Mouse (Mus musculus) adrenal gland (tissue): ENCODE measurements around the gene Specc1l.

Experiments used
- intact Hi-C: fragments of 180-260 bp; cut with DNase I; formaldehyde crosslinking; loops from one replicate; pipeline ENCODE4 v1.15.1; 2025

Specc1l gene

GRCm38 (mm10) chr10:75222611-75222998 is 10.7 kb downstream of the Specc1l start:
- intact Hi-C loops: no loop called here

DNA sequence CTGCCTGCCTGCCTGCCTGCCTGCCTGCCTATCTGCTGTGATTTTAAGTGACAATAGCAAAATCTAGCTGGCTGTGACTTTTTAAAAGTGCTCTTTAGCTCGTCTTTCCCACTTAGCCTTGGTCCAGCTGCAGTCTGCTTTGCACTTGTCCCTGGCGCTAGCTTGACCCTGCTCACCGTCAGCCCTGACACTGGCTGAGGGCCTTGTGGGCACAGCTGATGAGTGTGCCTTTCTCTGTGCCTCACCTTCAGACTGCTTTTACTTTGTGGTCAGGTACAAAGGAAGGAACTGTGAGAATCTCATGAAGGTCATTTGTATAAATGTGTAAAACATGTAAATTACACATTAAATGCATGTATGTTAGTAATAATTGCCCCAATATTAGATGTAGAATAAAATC is 12.3 kb downstream of the Specc1l start:
- intact Hi-C loops: no loop called here

GRCm38 (mm10) chr10:75224630-75225029 is 12.8 kb downstream of the Specc1l start:
- intact Hi-C loops: no loop called here

- intact Hi-C loops: no loop called here
Observed at GRCm38 (mm10) chr10:75227381-75227780, 15.5 kb downstream of the Specc1l start.

DNA sequence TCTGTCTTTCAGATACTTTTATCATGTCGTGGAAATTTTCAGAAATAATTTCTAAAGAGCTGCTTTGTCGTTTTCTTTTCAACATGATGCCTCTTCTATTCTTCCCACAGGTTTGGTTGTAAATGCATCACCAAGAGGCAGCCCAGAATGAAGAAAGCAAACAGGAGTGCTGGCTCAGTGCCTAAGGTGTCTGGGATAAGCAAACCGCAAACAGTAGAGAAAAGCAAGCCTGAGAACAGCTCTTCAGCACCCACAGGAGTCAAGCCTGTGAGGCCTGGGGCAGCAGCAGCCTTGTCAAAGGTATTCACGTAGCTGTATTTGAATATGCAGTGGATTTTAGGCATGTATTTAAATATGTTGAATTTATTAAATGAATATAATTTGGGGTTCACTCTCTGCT is 18.7 kb downstream of the Specc1l start:
- intact Hi-C loops: no loop called here

GRCm38 (mm10) chr10:75231876-75232275 is 20.0 kb downstream of the Specc1l start:
- intact Hi-C loops: no loop called here

DNA sequence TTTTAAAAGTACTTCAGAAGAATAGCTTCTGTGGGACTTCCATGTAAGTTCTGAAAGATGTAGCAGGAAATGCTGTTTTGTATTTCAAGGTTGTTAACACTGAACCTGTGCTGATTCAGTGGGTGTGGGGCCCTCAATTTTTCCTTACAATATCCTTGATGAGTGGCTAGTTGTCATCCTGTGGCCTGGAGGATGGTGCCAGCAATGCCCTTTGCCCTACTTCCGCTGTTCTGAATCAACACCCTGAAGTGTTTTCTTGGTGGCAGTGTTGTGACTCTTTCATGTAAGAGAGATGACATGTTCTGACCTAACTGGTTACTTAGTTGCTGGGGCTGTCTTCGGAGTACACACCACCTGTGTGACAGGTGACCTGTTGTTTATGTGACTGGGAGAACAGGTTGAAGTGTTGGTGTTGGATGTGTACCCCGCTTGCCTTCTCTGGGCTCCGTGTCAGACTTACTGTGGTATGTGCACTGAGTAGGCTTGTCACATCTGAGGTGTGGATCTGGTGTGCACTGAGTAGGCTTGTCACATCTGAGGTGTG is 20.8 kb downstream of the Specc1l start:
- intact Hi-C loops: no loop called here

DNA sequence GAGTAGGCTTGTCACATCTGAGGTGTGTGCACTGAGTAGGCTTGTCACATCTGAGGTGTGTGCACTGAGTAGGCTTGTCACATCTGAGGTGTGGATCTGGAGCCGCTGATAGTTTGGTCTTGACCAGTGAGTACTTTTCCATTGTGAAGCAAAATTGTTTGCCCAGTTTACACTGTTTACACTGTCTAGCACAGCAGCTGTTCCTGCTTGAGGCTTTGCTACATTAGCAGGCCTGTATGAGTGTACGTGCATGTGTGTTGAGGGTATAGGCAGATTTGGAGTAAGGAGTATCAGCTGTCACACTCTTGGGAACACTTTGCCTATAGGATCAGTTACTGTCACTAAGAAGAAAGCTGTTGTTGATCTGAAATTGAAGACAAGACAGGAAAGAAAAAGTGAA is 21.6 kb downstream of the Specc1l start:
- intact Hi-C loops: no loop called here

DNA sequence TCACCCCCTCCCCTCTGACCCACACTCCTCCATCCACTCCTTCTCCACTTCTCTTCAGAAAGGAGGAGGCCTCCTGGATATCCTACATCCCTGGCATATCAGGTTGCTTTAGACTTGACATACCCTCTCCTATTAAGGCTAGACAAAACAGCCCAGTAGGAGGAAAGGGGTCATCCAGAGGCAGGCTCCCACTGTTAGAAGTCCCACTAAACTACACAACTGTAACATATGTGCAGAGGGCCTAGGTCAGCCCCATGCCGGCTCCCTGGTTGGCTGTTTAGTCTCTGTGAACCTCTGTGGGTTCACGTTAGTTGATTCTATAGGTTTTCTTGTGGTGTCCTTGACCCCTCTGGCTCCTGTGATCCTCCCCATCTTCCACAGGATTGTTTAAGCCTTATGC is 23.9 kb downstream of the Specc1l start:
- intact Hi-C loops: no loop called here

DNA sequence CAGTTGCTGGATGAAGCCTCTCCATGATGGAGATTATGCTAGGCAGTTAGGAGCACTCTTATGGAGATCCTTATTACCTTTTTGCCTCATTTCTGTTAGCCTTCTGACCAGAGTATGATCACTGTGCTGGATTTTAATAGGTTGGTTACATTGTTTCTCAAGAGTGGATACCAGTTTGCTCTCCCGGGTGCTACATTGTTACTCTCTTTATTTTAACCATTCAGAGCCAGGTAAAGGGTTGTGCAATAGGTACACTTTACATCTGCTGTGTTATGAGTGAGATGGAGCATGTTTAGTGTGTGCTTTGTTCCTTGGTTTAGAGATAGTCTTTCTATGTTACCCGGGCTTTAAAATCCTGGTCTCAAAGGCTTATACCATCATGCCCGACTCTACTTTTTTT is 24.3 kb downstream of the Specc1l start:
- intact Hi-C loops: no loop called here

GRCm38 (mm10) chr10:75237166-75237565 is 25.3 kb downstream of the Specc1l start:
- intact Hi-C loops: no loop called here

GRCm38 (mm10) chr10:75240583-75241250 is 28.8 kb downstream of the Specc1l start:
- intact Hi-C loops: no loop called here

DNA sequence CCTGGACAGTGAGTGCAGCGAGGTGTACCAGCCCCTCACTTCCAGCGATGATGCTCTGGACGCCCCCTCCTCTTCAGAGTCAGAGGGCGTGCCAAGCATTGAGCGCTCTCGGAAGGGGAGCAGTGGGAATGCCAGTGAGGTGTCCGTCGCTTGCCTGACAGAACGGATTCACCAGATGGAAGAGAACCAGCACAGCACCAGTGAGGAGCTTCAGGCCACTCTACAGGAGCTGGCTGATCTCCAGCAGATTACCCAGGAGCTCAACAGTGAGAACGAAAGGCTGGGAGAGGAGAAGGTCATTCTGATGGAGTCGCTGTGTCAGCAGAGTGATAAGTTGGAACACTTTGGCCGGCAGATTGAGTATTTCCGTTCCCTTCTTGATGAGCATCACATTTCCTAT is 33.9 kb downstream of the Specc1l start:
- intact Hi-C loops: no loop called here

GRCm38 (mm10) chr10:75246331-75246730 is 34.5 kb downstream of the Specc1l start:
- intact Hi-C loops: no loop called here

DNA sequence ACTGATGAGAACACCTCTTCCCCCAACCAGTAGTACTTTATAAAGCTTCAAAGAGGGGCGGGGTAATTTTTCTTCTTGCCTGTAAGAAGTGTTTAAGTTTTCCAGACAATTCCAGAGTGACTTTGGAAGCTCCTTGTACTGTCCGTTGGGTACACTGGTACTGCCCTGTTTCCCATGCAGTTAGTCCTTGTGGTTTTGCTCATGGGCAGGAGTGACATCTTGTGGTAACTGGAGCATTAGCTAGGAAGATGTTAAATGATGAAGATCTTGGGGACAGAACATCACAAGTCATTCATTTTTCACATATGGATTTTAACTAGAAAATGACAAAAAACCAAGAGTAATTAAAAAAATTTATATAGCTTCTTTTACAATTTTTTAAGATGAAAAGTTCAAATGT is 39.1 kb downstream of the Specc1l start:
- intact Hi-C loops: loop anchor here (1.0 to 10.0 kb wide), 2 partner anchors 69 to 244 kb away; no protein-coding TSS in a partner anchor

GRCm38 (mm10) chr10:75252301-75253022 is 40.6 kb downstream of the Specc1l start:
- intact Hi-C loops: loop anchor here (10.0 kb wide), 1 partner anchor 242 kb away; no protein-coding TSS in a partner anchor

DNA sequence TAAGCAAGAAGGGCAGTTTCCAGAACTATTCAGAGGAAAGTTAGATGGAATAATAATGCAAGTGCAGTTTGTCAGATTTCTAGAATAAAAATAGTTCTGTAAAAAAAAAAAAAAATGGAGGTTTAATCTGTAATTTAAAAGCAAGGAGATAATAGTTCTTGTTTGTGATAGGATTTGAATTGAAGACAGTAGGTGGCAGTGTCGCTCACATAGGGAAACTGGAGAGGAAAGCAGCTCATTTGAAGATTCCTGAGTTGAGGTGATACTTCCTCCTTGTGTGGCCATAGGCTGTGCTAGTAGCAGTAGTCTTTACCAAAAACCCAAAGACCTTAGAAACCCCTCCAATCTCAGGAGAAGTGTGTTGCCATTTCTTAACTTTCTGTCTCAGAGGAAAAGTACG is 43.2 kb downstream of the Specc1l start:
- intact Hi-C loops: loop anchor here (5.0 to 10.0 kb wide), 2 partner anchors 182 to 240 kb away; no protein-coding TSS in a partner anchor

DNA sequence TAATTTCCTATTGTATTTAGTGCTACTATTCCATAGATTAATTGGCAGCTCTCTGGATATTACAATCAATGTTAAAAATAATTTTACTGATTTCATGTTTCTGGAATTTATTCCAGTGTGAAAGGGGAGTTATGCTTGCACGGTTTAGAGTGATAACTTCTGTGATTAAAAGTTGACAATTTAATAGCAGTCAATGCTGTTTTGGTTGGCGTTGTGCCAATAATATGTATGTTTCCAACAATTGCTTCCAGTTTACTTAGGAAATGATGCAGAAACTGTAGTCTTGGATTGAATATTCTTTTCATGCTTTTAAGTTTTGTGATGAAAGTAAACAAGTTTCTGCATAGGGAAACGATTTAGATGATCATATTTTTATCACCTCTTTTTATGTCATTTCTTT is 45.5 kb downstream of the Specc1l start:
- intact Hi-C loops: loop anchor here (5.0 to 10.0 kb wide), 2 partner anchors 180 to 237 kb away; no protein-coding TSS in a partner anchor

DNA sequence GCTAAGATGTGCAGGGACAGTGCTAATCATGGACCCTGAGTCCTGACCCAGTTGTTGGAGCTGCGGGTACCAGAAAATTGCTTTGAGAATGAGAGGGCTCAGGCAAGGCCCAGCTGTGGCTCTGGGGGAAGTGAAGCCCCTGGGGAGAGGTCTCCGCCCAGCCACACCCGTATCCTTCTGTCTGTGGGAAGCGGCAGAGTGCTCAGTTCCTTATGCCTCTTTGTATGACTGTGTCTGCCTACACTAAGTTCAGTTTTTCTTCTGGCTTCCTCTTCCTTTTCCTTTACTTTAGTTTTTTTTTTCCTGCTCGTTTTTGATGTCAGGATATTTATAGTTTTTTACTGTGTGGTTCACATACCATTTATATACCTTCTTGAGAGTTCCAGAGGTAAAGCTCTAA is 46.4 kb downstream of the Specc1l start:
- intact Hi-C loops: loop anchor here (5.0 to 10.0 kb wide), 2 partner anchors 179 to 237 kb away; no protein-coding TSS in a partner anchor

DNA sequence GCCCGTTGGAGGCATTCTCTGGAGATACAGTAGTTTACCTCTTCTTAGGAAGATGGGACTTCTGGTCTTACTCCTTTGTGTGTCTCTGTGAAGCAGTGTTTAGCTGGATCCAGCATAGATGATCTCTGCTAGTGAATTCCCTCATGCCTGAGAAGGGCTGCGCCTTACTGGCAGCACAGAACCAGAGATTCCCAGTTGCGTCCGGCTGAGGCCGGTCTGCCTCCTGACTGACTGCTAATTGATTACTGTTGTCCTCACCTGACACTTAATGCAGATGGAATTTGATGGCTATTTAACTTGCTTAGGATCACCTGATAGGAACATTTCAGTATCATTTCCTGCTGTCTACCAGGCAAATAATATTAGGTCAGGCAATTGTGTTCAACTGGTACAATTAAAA is 49.4 kb downstream of the Specc1l start:
- intact Hi-C loops: no loop called here

DNA sequence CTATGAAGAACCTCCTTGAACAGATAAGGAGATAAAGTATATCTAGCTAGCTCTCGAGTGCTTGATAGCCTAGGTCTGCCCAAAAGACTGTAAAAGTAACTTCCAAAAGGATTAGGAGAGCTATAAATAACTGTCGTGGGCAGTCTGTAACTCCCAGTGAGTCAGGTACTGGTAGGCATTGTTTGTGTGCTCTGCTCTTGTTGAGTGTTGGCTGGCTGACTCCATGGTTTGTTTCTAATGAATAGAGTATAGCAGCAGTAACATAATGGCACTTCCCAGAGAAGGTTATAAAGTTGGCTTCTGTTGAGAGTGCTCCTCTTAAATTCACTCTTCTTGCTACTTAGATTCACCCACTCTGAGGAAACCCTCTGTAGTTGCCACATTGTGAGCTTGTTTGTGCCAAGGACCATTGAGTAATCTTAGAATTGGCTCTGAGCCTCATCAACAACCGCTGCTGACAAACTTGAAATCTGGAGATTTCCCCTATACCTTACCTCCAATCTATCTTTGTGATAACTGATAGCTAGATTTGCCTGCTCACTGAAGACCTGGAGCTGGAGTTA is 53.2 kb downstream of the Specc1l start:
- intact Hi-C loops: no loop called here

DNA sequence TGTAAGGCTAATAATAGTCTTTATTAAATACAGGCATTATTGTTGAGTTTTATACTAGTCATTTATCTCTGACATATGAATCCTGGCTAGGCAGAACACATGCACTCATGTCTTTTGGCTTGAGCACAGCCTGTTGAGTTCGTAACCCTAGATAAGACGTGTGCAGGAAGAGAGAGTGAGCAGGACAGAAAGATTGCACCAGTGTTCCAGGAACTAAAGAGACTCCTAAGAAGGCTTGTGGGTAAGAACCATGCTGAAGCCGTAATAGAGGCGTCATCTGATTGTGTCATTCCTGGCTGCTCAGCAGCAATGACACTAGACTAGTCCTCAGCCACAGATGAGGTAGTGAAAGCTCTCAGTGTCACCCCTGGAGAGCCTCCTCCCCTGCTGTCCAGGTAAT is 61.1 kb downstream of the Specc1l start:
- intact Hi-C loops: no loop called here
